Mouse (Mus musculus): ENCODE results near the gene Psmg3. TPM values are rescaled to one million over a fixed set of nuclear protein-coding genes. Genes with fewer than 3 reads are reported as not detected.

Gene Psmg3
- total RNA-seq (2021) (10 to 100 TPM; 14.8 to 21.5 TPM), polyA plus RNA-seq (2012; rRNA removed) (18.3 and 20.8 TPM in 2 replicates)
- long read RNA-seq, transcript Psmg3-201 (3 exons, 883 nt) = major isoform, 10 of 15 reads
- long read RNA-seq, partial matches to known transcripts = 2 of 15 reads
- long read RNA-seq, other reads (novel, unspliced or antisense) = 0 of 15 reads

DNA sequence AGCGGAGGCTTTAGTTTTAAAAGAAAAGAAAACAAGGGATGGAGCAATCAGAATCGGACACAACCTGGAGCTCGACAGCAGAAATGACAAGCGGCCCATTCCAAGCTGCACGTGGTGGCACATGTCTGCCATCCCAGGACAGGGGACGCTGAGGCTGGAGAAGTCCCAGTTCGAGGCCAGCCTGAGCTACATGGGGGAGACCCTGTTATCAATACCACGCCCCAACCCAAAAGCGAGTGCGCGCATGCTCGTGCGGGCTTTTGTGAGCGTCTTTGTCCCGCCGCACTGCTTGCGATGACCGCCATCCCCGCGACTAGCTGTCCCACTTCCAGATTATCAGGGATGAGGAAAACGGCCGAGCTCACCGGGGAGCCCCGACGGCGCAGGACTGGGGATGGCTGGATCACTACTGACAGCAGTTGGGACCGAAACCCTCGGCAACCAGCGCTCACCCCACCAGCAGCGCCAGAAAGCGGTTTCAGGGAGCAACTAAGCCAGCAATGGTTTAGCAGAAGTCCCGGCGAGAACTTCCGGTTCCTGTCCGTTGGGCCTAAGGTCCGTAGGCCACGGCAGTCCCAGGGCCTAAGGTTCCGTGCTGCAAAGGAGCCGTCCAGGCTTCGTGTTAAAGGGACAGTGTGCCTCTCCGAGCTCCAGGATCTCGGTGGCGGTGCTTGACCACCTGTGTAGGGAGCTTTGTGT lies at the start of gene Psmg3, which contains the start of gene Gm26938:
Gene Psmg3 (minus strand): TSS at position 529 of the 699 bp plus-strand sequence.
Gene Gm26938 (minus strand): TSS at position 51 of the 699 bp plus-strand sequence.
- peak; percentile 94 for DNase-seq

DNA sequence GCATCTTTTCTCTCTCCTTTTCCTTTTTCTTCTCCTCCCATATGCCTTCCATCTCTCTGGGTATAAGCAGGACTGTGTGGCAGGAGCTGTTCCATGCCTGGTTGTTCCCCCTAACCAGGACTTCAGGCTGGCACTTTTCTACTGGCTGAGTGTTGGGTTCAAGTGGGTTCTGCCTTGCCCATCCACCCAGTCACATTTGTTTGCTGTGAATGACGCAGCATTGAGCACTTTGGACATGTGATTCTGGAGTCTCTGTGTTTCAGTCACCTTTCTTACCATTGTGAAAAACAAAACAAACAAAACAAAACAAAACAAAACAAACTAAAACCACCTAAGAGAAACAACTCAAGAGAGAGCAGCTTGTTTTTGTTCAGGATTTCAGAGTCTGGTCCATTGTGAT lies 44.8 kb upstream of the Psmg3 start:
- DNase-seq = no peak

GRCm38 (mm10) chr5:139870886-139871285 lies 44.2 kb upstream of the Psmg3 start:
- no peak for DNase-seq

DNA sequence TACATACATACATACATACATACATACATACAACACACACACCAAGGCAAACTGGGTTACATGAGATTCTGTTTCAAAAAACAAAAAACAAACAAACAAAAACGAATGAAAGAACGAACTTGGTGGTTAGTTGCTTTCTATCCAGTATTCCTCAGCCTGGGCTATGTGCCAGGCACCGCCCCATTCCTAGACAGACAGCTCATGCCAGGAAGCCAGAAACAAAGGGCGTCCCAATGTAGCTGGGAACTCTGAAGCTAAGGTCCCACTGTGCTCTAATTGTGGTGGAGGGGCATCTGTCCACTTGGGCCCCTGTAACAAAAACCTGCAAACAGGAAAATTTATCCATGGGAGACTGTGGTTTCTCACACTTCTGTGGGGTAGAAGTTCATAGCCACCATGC lies 36.1 kb upstream of the Psmg3 start:
- DNase-seq = peak; percentile 84

- no peak for DNase-seq
Observed at GRCm38 (mm10) chr5:139860328-139861104, 33.8 kb upstream of the Psmg3 start.

GRCm38 (mm10) chr5:139849626-139850320 lies 23.1 kb upstream of the Psmg3 start:
- peak; percentile 78 for DNase-seq

DNA sequence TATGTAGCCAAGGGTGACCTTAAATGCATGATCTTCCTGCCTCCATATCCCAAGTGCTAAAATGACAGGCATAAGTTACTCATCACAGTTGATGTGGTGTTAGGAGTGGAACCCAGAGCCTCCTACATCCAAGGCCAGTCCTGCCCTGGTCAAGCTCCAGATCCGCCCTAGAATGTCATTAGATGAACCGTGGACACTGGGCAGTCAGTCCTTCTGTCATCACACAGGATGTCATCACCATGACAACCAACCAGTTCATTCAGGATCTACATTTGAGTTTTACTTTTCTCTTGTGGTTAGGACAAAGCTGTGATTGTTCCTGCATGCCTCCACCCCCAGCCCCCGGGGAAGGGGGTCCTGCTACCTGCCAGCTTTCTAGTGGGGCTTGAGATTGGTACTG lies 12.5 kb upstream of the Psmg3 start:
- no peak for DNase-seq

GRCm38 (mm10) chr5:139838476-139838892 lies 11.8 kb upstream of the Psmg3 start:
- peak; percentile 45 for DNase-seq

DNA sequence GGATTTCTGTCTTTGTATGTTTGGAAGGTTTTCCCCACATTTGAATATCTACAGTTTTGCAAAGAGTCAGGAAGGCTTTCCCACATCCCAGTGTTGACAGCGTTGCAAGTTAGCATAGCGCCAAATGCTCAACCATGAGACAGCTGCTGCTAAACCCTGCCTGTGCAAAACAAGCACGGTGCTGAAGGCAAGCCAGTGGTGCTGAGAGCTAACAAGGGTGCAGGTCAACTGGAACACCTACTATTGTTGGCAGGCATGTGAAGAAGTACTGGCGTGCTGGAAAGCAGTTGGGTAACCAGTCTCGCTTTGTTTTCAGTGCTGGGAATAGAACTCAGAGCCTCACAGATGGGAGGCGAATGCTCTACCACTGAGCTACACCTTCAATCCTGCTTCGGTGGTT lies 9.0 kb upstream of the Psmg3 start:
- DNase-seq = no peak

- no peak for DNase-seq
Observed at GRCm38 (mm10) chr5:139832125-139832524, 5.4 kb upstream of the Psmg3 start.

DNA sequence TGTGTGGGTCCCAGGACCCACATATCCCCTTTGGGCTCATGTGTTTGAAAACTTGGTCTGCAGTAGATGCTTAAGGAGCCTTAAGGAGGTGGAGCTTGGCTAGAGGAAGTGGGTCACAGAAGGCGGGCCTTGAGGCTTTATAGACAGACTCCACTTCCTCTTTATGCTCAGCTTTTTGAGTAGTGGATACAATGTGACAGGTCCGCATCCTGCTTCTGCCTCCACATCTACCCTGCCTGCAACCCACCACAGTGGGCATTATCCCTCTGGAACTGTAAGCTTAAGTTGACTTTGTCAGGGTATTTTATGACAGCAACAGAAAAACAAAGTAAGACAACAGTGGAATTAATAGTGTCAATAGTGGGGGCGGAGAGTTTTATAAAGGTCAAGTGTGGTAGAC lies 4.0 kb upstream of the Psmg3 start:
- DNase-seq = no peak

DNA sequence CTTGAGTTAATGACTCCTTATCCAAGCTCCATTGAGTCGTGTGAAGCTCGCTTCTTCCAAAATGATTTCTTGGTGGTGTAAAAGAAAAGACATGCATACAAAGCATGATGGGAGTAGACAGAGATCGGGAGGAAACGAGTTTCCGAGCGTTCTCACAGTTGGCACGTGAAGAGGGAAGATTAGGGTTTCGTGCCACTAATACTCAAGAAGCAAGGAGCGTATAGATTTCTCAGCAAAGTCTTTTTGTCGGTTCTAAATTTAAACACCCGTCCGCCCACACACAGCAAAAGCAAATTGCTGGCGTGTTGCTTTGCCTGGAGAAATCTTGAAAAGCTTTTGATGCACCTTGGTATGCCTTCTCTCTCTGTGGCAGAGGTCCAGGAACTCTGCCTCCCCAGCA lies 2.7 kb upstream of the Psmg3 start:
- no peak for DNase-seq

DNA sequence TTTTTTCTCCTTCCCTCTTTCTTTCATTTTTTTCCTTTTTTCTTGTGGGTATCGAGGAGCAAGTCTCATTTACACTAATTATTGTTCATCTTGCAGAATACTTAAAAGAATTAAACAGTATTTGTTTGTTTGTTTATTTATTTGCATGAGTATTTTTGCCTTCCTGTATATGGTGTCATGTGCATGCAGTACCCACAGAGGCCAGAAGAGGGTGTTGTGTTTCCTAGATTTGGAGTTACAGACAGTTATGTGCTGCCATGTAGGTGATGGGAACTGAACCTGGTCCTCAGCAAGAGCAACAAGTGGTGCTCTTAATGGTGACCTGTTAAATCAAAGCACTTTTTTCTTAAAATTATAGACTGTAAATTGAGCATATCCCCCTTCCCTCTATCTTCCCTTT lies 908 bp upstream of the Psmg3 start:
- DNase-seq = no peak

DNA sequence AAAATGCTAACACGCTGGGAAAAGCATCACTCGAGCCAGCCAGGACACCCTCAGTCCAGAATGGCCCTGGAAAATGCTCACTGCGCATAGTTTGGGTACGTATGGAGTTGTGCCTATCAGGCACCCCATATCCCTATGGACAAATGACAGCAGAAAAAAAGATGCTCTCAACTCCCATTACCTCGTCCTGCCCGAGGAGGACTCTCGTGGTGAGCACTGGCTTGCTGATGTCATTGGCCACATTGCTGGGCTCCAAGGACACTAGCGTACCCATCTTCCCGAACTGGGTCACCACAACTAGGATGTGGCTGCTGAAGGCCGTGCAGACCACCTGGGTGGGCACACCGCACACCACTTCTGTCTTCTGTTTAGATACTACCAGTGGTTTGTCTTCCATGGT lies 738 bp downstream of the Psmg3 start:
- no peak for DNase-seq

GRCm38 (mm10) chr5:139824531-139824930 lies 2.2 kb downstream of the Psmg3 start:
- no peak for DNase-seq

DNA sequence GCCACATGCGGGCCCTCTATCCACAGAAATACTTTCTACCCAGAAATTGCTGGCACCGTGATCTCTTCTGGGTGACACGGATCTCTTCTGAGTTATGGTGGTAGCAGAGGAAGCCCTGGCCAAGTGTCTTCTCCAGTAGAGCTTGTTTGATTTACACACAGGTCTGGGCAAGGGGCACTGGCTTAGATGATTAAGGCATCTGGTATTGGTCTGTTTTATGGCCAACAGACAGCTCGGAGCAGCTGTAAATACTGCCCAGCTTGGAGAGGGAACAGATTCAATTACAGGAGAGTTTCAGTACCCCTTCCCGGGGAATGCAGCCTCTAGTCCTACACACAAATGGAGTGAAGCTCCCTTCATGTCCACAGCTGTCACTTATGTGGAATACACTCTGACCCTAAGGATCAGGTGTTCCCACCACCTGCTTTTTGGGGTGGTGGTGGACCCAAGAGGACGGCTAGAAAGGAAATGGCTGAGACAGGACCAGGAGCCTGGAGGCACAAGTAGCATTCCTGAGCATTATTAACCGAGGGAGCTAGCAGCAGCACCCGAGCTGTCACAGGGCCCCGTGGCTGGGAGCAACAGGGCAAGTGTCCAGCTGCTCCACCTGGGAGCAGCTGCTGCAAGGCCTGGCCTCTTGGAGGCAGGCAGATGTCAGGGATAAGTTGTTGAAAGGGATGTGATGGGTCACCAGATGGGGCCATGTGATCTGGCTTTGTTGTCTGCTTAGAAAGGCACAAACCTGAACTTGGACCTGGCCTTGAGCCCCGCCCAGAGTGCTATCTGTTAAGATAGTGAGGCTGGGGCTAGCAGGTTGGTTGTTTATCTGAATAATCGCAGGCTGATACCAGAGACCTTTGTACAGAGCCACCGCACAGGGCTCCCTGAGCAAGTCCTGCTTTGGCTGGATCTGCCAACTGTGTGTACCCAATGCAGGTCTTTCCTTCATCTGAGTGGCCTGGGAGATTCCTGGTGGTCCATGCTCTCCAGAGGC lies 4.9 kb downstream of the Psmg3 start:
- no peak for DNase-seq

DNA sequence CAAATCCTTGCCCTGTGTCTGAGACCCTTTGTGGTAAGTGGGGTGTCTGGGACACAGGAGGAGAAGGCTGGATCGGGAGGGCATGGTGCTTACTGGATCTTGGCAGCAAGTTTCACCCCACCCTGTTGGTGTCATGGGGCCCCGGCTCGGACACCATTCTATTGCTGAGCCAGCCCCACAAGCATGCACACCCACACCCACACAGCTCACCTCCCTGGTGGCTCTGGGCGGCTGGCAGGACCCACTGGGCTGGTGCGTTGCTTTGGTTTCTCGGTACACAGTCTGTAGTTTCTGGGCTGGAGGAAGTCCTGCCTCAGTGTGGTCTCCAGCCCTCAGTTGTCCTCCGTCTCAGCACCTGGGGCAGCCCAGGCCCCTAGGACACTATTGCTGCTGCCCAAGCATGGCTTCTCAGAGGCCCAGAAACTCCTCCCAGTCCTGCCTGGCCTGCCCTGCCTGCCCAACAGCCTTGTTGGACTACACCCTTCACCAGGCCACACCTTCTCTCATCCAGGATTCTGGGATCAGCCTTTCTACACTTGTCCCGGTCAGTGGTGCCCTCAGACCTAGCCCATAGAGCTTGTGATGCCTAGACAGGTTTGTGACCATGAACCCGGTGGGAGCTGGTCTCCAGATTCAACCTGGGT lies 7.0 kb downstream of the Psmg3 start, which contains the start of gene Tmem184a:
Gene Tmem184a (minus strand): TSS at position 380 of the 644 bp plus-strand sequence.
- DNase-seq = no peak

DNA sequence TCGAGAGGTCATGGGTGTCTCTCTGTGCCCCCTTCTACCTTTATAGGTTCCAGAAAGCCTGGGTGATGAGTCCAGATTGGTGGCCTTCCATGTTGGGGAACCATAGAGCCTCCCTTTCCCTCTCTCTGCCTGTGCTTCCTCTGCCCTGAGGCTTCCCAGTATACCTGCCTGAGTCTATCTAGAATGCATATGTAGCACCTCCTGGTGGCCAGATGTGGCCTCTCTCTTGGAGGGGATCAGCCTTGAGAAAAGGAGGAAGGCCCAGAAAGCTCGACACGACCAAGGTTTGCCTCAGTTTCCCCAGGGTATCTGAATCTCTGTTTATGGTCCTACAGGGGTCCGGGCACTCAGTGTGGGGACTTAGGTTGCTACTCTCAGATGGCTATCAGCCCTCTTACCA lies 7.9 kb downstream of the Psmg3 start:
- peak; percentile 34 for DNase-seq

GRCm38 (mm10) chr5:139818056-139818455 lies 8.6 kb downstream of the Psmg3 start:
- no peak for DNase-seq

DNA sequence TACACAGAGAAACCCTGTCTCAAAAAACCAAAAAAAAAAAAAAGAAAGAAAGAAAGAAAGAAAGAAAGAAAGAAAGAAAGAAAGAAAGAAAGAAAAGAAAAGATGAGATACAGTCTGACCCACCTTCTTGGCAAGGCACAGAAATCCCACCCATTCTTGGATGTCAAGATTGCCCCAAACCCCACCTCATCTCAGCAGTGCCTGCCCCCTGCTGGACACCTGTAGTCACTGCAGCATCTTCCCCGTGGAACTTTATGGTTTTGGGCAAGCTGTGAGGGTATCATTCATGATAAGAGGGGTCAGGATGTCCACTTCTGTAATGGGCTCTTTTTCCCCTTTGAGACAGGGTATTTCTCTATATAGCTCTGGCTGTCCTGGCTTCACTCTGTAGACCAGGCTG lies 9.4 kb downstream of the Psmg3 start:
- no peak for DNase-seq

GRCm38 (mm10) chr5:139816445-139816844 lies 10.2 kb downstream of the Psmg3 start:
- DNase-seq = peak; percentile 41
